Mouse (Mus musculus) liver, adult 2 months (tissue): ENCODE results near the gene Ptdss2. TPM values are rescaled to one million over a fixed set of nuclear protein-coding genes. Genes with fewer than 3 reads are reported as not detected.

Source experiments
- DNase-seq: peaks from one replicate; pipeline ENCODE4 v3.0.0-alpha.2; 2011; ENCODE audit warnings: low read depth, low spot score; ENCODE audit errors: extremely low read depth
- H3K27ac ChIP-seq: fragments of 200-500 bp; replicated peaks from 2 replicates; pipeline ENCODE4 v1.5.1; 2012; ENCODE audit warnings: low read depth, mild to moderate bottlenecking, control low read depth, inconsistent platforms, low read length; ENCODE audit not compliant: insufficient read depth
- H3K27me3 ChIP-seq: fragments of 200-500 bp; 2 replicates; pipeline ENCODE4 v1.6.1; 2012; ENCODE audit warnings: mild to moderate bottlenecking, moderate library complexity, low read length, inconsistent platforms; ENCODE audit not compliant: control insufficient read depth, insufficient read depth
- H3K36me3 ChIP-seq: fragments of 200-500 bp; 2 replicates; pipeline ENCODE4 v1.6.1; 2012; ENCODE audit warnings: low read length, inconsistent platforms; ENCODE audit not compliant: control insufficient read depth, insufficient read depth
- H3K4me1 ChIP-seq: fragments of 200-500 bp; 2 replicates; pipeline ENCODE4 v1.6.1; 2011; ENCODE audit warnings: low read length; ENCODE audit not compliant: control insufficient read depth, insufficient read depth
- H3K4me3 ChIP-seq: fragments of 200-500 bp; 2 replicates; pipeline ENCODE4 v1.5.1; 2011; ENCODE audit warnings: low read depth, mild to moderate bottlenecking, control low read depth, low read length, moderate library complexity; ENCODE audit not compliant: insufficient read depth
- H3K79me2 ChIP-seq: fragments of 200-500 bp; 2 replicates; pipeline ENCODE4 v1.6.1; 2012; ENCODE audit warnings: inconsistent platforms, mild to moderate bottlenecking, low read length, moderate library complexity; ENCODE audit not compliant: control insufficient read depth, insufficient read depth
- H3K9ac ChIP-seq: fragments of 200-500 bp; 2 replicates; pipeline ENCODE4 v1.6.1; 2012; ENCODE audit warnings: low read depth, mild to moderate bottlenecking, control low read depth, inconsistent platforms, low read length
- CTCF ChIP-seq: fragments of 200-500 bp; IDR thresholded peaks from 2 replicates; pipeline ENCODE4 v1.5.1; 2011; ENCODE audit warnings: low read depth, low read length, control low read depth
- POLR2A ChIP-seq: fragments of 200-500 bp; IDR thresholded peaks from 2 replicates; pipeline ENCODE4 v1.6.1; 2011; ENCODE audit warnings: low read length, control low read depth; ENCODE audit not compliant: insufficient read depth; ENCODE audit errors: extremely low read depth
- WGBS: fragments of 180-500 bp; shearing (Covaris S2); methylation state at CpG from one replicate; pipeline ENCODE4 v1.1.7; 2018; 5-methylcytosine and 5-hydroxymethylcytosine counted together
- polyA plus RNA-seq: library from polyadenylated mRNA; depleted of rRNA; stranded (reverse); fragments of >200 nt; gene quantifications from 2 replicates; pipeline ENCODE4 v1.2.3, GENCODE M21; 2012
- total RNA-seq: library from RNA; depleted of rRNA; stranded (reverse); fragments of >200 nt; gene quantifications from 2 replicates; pipeline ENCODE4 v1.2.3, GENCODE M21; 2014

Gene Ptdss2
- total and polyA plus RNA-seq, 2 experiments = 5.2 to 13.5 TPM

GRCm38 (mm10) chr7:141146043-141146595 lies 23.9 kb downstream of the Ptdss2 start:
- no peak for DNase-seq
- Histone ChIP-seq H3K27ac (no peak overlapping the region), H3K79me2 (no peaks in the 10 kb centered on the region), H3K4me1 (no peaks in the 10 kb centered on the region), H3K4me3 (no peak overlapping the region), H3K9ac (no peak overlapping the region), H3K36me3 (no peaks in the 10 kb centered on the region), H3K27me3 (no peaks in the 10 kb centered on the region)
- TF ChIP-seq POLR2A (no peak), CTCF (no peak)
- 95% methylated on average over 12 of the region's 12 CpGs for WGBS

GRCm38 (mm10) chr7:141147044-141147443 lies 24.9 kb downstream of the Ptdss2 start:
- Histone ChIP-seq H3K4me3 (no peak overlapping the region), H3K27ac (no peak overlapping the region), H3K79me2 (no peaks in the 10 kb centered on the region), H3K9ac (no peak overlapping the region), H3K4me1 (no peaks in the 10 kb centered on the region), H3K27me3 (no peaks in the 10 kb centered on the region), H3K36me3 (no peaks in the 10 kb centered on the region)
- TF ChIP-seq POLR2A = no peak
- no peak for TF ChIP-seq CTCF
- WGBS = 89% methylated on average over 6 of the region's 6 CpGs
- no peak for DNase-seq

- H3K4me1 ChIP-seq = no peaks in the 10 kb centered on the region
- no peak for TF ChIP-seq CTCF
- TF ChIP-seq POLR2A = no peak
- 65% methylated on average over 4 of the region's 4 CpGs for WGBS
- no peaks in the 10 kb centered on the region for H3K79me2 ChIP-seq
- H3K36me3 ChIP-seq = no peaks in the 10 kb centered on the region
- no peak for DNase-seq
- no peak overlapping the region for H3K4me3 ChIP-seq
- H3K9ac ChIP-seq = no peak overlapping the region
- H3K27me3 ChIP-seq = no peaks in the 10 kb centered on the region
- H3K27ac ChIP-seq = no peak overlapping the region
Observed at GRCm38 (mm10) chr7:141148639-141149038, 26.5 kb downstream of the Ptdss2 start.

GRCm38 (mm10) chr7:141155362-141155761 lies 33.2 kb downstream of the Ptdss2 start:
- H3K36me3 ChIP-seq = peaks cover 15% of the 10 kb centered on the region; the same call in 1 of the 2 replicates
- H3K27me3 ChIP-seq = no peaks in the 10 kb centered on the region
- WGBS = 81% methylated on average over 9 of the region's 9 CpGs
- TF ChIP-seq CTCF (no peak), POLR2A (no peak)
- no peaks in the 10 kb centered on the region for H3K79me2 ChIP-seq
- H3K27ac ChIP-seq = no peak overlapping the region
- no peak for DNase-seq
- H3K4me1 ChIP-seq = no peaks in the 10 kb centered on the region
- no peak overlapping the region for H3K9ac ChIP-seq
- H3K4me3 ChIP-seq = no peak overlapping the region

- Histone ChIP-seq H3K9ac (no peak overlapping the region), H3K27ac (no peak overlapping the region), H3K4me1 (peaks cover 7% of the 10 kb centered on the region; the same call in 1 of the 2 replicates), H3K4me3 (no peak overlapping the region), H3K36me3 (peaks cover 52% of the 10 kb centered on the region), H3K27me3 (no peaks in the 10 kb centered on the region), H3K79me2 (no peaks in the 10 kb centered on the region)
- TF ChIP-seq CTCF (no peak), POLR2A (no peak)
- WGBS = 96% methylated on average over 7 of the region's 7 CpGs
- no peak for DNase-seq
Observed at GRCm38 (mm10) chr7:141164397-141164796, 42.2 kb downstream of the Ptdss2 start.

- WGBS = 72% methylated on average over 6 of the region's 6 CpGs
- DNase-seq = no peak
- no peaks in the 10 kb centered on the region for H3K79me2 ChIP-seq
- peaks cover 49% of the 10 kb centered on the region for H3K36me3 ChIP-seq
- no peaks in the 10 kb centered on the region for H3K27me3 ChIP-seq
- no peak overlapping the region for H3K9ac ChIP-seq
- H3K27ac ChIP-seq = no peak overlapping the region
- peaks cover 11% of the 10 kb centered on the region; the same call in 1 of the 2 replicates for H3K4me1 ChIP-seq
- no peak overlapping the region for H3K4me3 ChIP-seq
- no peak for TF ChIP-seq CTCF
- no peak for TF ChIP-seq POLR2A
Observed at GRCm38 (mm10) chr7:141164850-141165249, 42.7 kb downstream of the Ptdss2 start.
